Mouse (Mus musculus) embryonic fibroblast, embryonic 13.5 days (primary cell): Measurements from ENCODE around the gene Sh3rf1. TPM values are rescaled to one million over a fixed set of nuclear protein-coding genes. Genes with fewer than 3 reads are reported as not detected.

Source experiments
- H3K27ac ChIP-seq: 2 replicates; pipeline ENCODE4 v1.5.1; 2012; ENCODE audit warnings: low read length, control low read depth, inconsistent platforms; ENCODE audit not compliant: insufficient read depth
- H3K4me1 ChIP-seq: 2 replicates; pipeline ENCODE4 v1.6.1; 2011; ENCODE audit warnings: low read length; ENCODE audit not compliant: control insufficient read depth, insufficient read depth
- H3K4me3 ChIP-seq: 2 replicates; pipeline ENCODE4 v1.5.1; 2011; ENCODE audit warnings: mild to moderate bottlenecking, control low read depth, low read length; ENCODE audit not compliant: insufficient read depth
- CTCF ChIP-seq: IDR thresholded peaks from 2 replicates; pipeline ENCODE4 v1.5.1; 2011; ENCODE audit warnings: mild to moderate bottlenecking, control low read depth, low read length, moderate library complexity, borderline replicate concordance; ENCODE audit not compliant: insufficient read depth
- POLR2A ChIP-seq: IDR thresholded peaks from 2 replicates; pipeline ENCODE4 v1.6.1; 2011; ENCODE audit warnings: low read depth, mild to moderate bottlenecking, control low read depth, low read length, moderate library complexity
- polyA plus RNA-seq: library from polyadenylated mRNA; stranded (reverse); fragments of >200 nt; gene quantifications from 2 replicates; pipeline ENCODE4 v1.2.4, GENCODE M21; 2011; ENCODE audit warnings: low read depth; ENCODE audit not compliant: missing spikeins, insufficient read length

The Sh3rf1 gene
- polyA plus RNA-seq, 1 experiment, result 10.9 TPM

DNA sequence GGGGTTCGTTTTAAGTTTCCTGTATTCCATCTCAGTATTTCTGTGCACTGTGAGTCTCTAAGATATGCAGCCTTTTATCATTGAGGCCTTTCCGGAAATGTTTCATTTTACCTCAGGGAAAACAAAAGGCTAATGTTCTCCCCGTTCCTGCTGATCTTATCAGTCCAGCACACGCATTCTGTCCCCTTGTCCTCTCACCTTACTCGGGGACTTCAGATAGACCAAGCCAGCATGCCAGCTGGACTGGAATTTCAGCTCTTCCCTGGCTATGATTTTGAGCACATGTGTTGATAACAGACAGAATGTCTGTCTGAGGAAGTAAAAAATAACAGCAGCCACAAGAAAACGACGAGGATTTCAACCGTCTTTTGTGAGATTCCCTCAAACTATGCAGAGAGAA lies 124.8 kb downstream of the Sh3rf1 start:
- Histone ChIP-seq H3K27ac (no peak overlapping the region), H3K4me3 (no peak overlapping the region), H3K4me1 (no peaks in the 10 kb centered on the region)
- TF ChIP-seq POLR2A, result no peak
- TF ChIP-seq CTCF, result no peak

DNA sequence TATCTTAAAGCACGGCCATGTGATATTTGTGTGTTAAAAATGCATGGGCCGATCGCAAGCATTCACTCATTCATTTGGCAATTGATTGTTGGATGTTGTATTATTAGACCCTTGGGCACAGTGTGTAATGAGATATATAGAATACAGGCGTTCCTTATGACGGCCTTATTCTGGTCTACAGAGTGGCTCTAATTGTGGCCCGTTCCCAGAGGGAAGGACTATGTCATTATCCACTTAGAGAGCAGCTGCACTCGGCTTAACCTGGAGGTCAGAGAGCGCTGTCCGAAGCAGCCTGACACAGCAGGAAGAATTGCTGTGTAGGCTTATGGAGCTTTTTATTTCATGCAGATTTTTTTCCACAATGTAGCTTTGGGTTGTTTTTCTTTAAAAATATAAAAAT lies 126.8 kb downstream of the Sh3rf1 start:
- TF ChIP-seq POLR2A, result no peak
- no peak for TF ChIP-seq CTCF
- Histone ChIP-seq H3K27ac (no peak overlapping the region), H3K4me1 (no peaks in the 10 kb centered on the region), H3K4me3 (no peak overlapping the region)

DNA sequence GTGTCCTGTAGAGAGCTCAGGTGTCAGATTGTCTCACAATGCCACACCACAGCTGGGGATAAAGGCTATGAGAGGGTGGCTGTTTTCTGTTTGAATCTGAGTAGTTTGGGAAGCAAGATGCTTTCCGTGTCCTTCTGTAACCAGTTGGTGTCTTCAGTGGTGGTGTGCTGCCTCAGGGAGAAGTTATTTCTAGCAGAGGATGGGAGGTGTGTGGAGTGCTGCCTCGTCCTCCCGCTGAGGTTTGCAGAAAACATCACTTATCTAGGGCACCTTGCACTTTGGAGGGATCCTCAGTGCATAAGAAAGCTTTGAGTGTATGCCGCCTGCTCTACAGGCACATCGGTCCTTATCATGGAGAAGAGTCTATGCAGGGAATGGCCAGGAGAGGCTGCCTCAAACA lies 128.0 kb downstream of the Sh3rf1 start:
- Histone ChIP-seq H3K27ac (no peak overlapping the region), H3K4me3 (no peak overlapping the region), H3K4me1 (no peaks in the 10 kb centered on the region)
- TF ChIP-seq CTCF, result no peak
- no peak for TF ChIP-seq POLR2A

DNA sequence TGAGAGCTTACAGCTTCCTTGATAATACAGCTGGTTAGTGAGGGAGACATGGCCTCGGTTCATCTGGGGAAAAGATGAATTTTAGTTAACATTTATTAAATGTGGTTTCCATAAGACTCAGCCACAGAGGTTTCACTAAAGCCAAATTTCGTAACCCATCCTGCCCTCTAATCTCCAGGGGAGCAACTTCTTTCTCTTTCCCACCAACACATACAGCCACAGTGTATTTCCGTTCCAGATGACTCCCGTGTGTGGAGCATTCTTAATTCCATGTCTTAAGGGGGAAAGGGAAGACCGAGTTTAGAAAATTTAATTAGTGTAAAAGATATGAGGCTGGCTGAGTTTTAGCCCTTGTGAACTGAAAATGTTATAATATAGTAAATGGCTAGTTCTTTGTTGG lies 131.8 kb downstream of the Sh3rf1 start:
- H3K4me1 ChIP-seq, result no peaks in the 10 kb centered on the region
- H3K27ac ChIP-seq, result peak overlapping the region; percentile 28; the same call in 1 of the 2 replicates
- TF ChIP-seq CTCF (no peak), POLR2A (no peak)
- no peak overlapping the region for H3K4me3 ChIP-seq

DNA sequence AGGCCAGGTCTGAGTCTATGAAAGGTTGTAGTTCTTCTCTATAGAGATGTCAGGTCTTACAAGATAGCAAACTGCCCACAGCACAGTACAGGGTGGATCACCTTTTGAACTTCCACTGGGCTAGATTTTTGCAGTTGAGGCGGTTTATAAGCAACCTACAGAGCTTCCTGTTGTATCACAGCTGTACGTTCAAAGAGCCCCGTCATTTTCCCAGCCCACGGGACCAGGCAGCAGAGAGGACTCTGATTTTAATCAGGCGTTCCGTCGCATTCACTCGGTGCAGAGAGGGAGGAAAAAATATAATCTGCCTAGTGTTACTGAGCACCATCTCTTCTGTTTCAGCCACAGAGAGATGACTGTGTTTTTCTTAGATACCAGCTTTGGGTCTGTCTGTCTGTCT lies 135.3 kb downstream of the Sh3rf1 start:
- no peak for TF ChIP-seq CTCF
- TF ChIP-seq POLR2A, result no peak
- Histone ChIP-seq H3K27ac (no peak overlapping the region), H3K4me3 (no peak overlapping the region), H3K4me1 (no peaks in the 10 kb centered on the region)

DNA sequence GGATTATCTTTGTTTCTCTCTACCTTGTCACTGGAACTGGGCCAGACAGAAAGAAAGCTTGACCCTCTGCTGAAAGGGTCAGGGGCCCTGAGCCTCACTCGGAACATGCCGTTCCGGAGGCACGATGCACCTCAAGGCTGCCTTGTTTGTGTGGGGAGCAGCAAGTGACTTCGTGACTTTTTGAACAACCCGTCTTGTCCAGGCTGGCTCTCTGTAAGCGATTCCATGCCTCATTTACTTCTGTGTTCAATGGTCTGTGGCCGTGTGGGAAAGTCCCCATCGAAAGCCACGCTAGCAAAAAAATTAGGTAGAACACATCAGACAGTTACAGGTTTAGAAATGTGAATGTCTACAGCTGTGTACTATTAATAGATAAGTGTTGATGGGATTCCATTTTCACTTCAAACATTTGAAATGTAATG lies 136.2 kb downstream of the Sh3rf1 start:
- Histone ChIP-seq H3K4me1 (no peaks in the 10 kb centered on the region), H3K4me3 (no peak overlapping the region), H3K27ac (no peak overlapping the region)
- no peak for TF ChIP-seq CTCF
- TF ChIP-seq POLR2A, result no peak

DNA sequence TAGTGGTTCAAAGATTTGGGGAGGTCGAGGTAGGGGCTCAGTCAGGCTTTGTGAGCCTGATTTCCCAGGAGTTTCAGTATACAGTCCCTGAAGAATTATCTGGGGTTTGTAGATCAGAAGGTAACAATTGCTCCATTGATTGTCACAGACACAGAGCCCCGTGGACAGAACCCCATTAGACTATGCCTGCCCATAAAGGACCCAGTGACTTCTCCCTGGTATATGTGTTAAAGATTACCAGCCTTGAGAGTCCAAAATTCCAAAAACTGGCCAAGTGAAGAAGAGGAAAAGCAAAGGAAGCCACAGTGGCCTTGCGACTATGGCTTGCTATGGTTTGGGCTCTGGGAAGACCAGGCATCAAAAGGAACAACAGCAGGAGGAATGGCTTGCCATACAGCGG lies 136.7 kb downstream of the Sh3rf1 start:
- no peak overlapping the region for H3K4me3 ChIP-seq
- no peak for TF ChIP-seq CTCF
- TF ChIP-seq POLR2A, result no peak
- no peak overlapping the region for H3K27ac ChIP-seq
- H3K4me1 ChIP-seq, result no peaks in the 10 kb centered on the region

DNA sequence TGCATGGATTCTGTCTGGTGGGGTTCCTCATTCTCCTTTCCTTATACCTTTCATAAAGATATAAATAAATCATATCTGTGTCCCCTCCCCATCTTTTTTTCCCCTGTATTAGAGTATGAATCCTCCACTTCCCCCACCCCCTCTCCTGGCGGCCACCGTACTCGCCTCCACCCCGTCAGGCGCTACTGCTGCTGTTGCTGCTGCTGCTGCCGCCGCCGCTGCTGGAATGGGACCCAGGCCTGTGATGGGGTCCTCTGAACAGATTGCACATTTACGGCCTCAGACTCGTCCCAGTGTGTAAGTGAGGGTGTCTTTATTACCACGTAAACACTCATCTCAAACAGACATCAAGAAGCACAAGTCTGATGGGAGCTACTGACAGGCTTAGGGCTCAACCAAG lies 137.8 kb downstream of the Sh3rf1 start:
- no peaks in the 10 kb centered on the region for H3K4me1 ChIP-seq
- no peak overlapping the region for H3K27ac ChIP-seq
- H3K4me3 ChIP-seq, result no peak overlapping the region
- no peak for TF ChIP-seq CTCF
- TF ChIP-seq POLR2A, result no peak

DNA sequence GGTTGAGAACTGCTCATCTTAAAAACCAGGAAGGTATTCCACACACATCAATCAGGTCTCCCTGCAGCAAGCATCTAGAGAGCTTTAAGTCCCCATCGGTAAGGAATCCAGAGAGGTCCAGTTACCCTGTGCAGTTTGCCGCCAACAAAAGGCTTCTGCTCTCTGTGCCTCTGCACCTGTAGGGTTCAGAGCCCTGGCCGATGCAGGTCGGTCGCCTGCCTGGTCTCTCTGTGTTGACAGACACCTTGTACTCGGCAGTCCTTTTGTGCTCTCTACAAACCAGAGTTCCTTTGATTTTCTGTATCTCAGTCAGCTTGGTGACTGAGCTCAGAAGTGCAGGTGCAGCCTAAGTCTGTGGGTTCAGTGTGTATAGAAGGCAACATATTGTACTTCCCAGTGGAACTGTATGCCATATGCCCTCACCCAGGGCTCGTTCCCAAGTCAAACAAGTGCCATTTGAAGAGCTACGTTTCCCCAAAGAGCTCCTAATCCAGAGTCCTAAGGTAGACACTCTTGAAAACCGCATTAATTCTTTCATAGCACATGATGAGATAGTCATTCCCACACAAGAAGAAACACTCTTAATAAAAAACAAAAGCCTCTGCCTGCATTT lies 138.7 kb downstream of the Sh3rf1 start:
- TF ChIP-seq POLR2A, result no peak
- no peak for TF ChIP-seq CTCF
- Histone ChIP-seq H3K4me1 (no peaks in the 10 kb centered on the region), H3K27ac (no peak overlapping the region), H3K4me3 (no peak overlapping the region)

DNA sequence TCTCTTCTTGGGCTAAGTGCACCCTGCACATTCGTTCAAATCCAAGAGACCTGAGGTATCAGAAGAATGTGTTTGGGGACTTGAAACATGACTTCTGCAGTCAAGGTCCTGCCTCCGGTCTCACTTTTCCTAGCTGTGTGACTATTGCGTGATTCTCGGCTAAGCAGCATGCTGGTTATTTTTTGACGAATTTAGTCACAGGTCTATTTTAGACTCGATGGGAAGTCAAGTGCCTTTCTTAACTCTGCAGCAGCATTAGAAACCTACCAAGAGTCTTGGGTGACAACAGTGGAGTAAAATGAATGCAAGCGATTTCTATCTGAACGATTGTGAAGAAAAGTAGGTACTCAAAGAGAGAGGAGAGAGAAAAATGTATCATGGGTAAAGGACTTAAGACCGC lies 149.6 kb downstream of the Sh3rf1 start:
- Histone ChIP-seq H3K4me3 (no peak overlapping the region), H3K27ac (no peak overlapping the region), H3K4me1 (peaks cover 2% of the 10 kb centered on the region; the same call in 1 of the 2 replicates)
- no peak for TF ChIP-seq CTCF
- no peak for TF ChIP-seq POLR2A
